Mouse (Mus musculus): ENCODE results near the gene Ssx2ip. TPM values are rescaled to one million over a fixed set of nuclear protein-coding genes. Genes with fewer than 3 reads are reported as not detected.
"Not testable (repeated sequence)": the region's sequence is repeated elsewhere in the genome, so short reads cannot be mapped to it uniquely, and the experiment has no call there.

Ssx2ip gene
- total and polyA plus RNA-seq, 2 experiments from 2014 or later, result 19.4 to 26.3 TPM

GRCm38 (mm10) chr3:146423710-146424109 is 19.3 kb downstream of the Ssx2ip start:
- H3K36me3 ChIP-seq (ENCODE audit: insufficient read depth, low read length), result peaks cover 42% of the 10 kb centered on the region
- ATAC-seq (ENCODE audit: low FRiP score), result no peak
- WGBS, result 83% methylated on average over 7 of the region's 7 CpGs
- no peak overlapping the region for H3K9ac ChIP-seq (replicated peaks; ENCODE audit: low read length, poor library complexity, severe bottlenecking)
- no peak for DNase-seq (ENCODE audit: low spot score)
- H3K4me2 ChIP-seq (ENCODE audit: low read depth, low read length, poor library complexity, severe bottlenecking), result no peak overlapping the region
- peak; percentile 50 for TF ChIP-seq CTCF (IDR thresholded peaks at IDR 0.05)
- no peaks in the 10 kb centered on the region for H3K27me3 ChIP-seq (ENCODE audit: insufficient read depth, low read length)
- H3K27ac ChIP-seq (ENCODE audit: low read depth, low read length), result no peak overlapping the region
- H3K9me3 ChIP-seq (ENCODE audit: low read length), result no peaks in the 10 kb centered on the region
- no peak overlapping the region for H3K4me3 ChIP-seq (ENCODE audit: low read depth, low read length)
- H3K4me1 ChIP-seq (ENCODE audit: insufficient read depth, low read length), result no peaks in the 10 kb centered on the region

- no peak overlapping the region for H3K4me2 ChIP-seq (ENCODE audit: low read depth, low read length, poor library complexity, severe bottlenecking)
- ATAC-seq (ENCODE audit: low FRiP score), result no peak
- no peaks in the 10 kb centered on the region for H3K27me3 ChIP-seq (ENCODE audit: insufficient read depth, low read length)
- H3K9ac ChIP-seq (replicated peaks; ENCODE audit: low read length, poor library complexity, severe bottlenecking), result no peak overlapping the region
- no peaks in the 10 kb centered on the region for H3K9me3 ChIP-seq (ENCODE audit: low read length)
- no peak for TF ChIP-seq CTCF (IDR thresholded peaks at IDR 0.05)
- no peaks in the 10 kb centered on the region for H3K4me1 ChIP-seq (ENCODE audit: insufficient read depth, low read length)
- H3K36me3 ChIP-seq (ENCODE audit: insufficient read depth, low read length), result peaks cover 40% of the 10 kb centered on the region
- 70% methylated on average over 7 of the region's 7 CpGs for WGBS
- H3K4me3 ChIP-seq (ENCODE audit: low read depth, low read length), result no peak overlapping the region
- H3K27ac ChIP-seq (ENCODE audit: low read depth, low read length), result no peak overlapping the region
- no peak for DNase-seq (ENCODE audit: low spot score)
Measured at GRCm38 (mm10) chr3:146424306-146424900, 20.0 kb downstream of the Ssx2ip start.

- Histone ChIP-seq H3K36me3 (ENCODE audit: insufficient read depth, low read length) (peaks cover 31% of the 10 kb centered on the region), H3K27me3 (ENCODE audit: insufficient read depth, low read length) (no peaks in the 10 kb centered on the region), H3K4me1 (ENCODE audit: insufficient read depth, low read length) (no peaks in the 10 kb centered on the region), H3K9me3 (ENCODE audit: low read length) (no peaks in the 10 kb centered on the region), H3K4me2 (ENCODE audit: low read depth, low read length, poor library complexity, severe bottlenecking) (no peak overlapping the region), H3K9ac (replicated peaks; ENCODE audit: low read length, poor library complexity, severe bottlenecking) (no peak overlapping the region), H3K27ac (ENCODE audit: low read depth, low read length) (no peak overlapping the region), H3K4me3 (ENCODE audit: low read depth, low read length) (no peak overlapping the region)
- DNase-seq (ENCODE audit: low spot score) (no peak), ATAC-seq (ENCODE audit: low FRiP score) (no peak)
- WGBS, result 81% methylated on average over 7 of the region's 7 CpGs
- no peak for TF ChIP-seq CTCF (IDR thresholded peaks at IDR 0.05)
Measured at GRCm38 (mm10) chr3:146425902-146426301, 21.5 kb downstream of the Ssx2ip start.

- peaks cover 33% of the 10 kb centered on the region for H3K36me3 ChIP-seq (ENCODE audit: insufficient read depth, low read length)
Measured at GRCm38 (mm10) chr3:146426489-146426888, 22.0 kb downstream of the Ssx2ip start.

GRCm38 (mm10) chr3:146433063-146433462 is 28.6 kb downstream of the Ssx2ip start:
- ATAC-seq (ENCODE audit: low FRiP score); DNase-seq (ENCODE audit: low spot score); H3K4me3 ChIP-seq (ENCODE audit: low read depth, low read length); H3K4me1 ChIP-seq (ENCODE audit: insufficient read depth, low read length); H3K9ac ChIP-seq (replicated peaks; ENCODE audit: low read length, poor library complexity, severe bottlenecking); H3K27ac ChIP-seq (ENCODE audit: low read depth, low read length); H3K4me2 ChIP-seq (ENCODE audit: low read depth, low read length, poor library complexity, severe bottlenecking); H3K27me3 ChIP-seq (ENCODE audit: insufficient read depth, low read length); H3K9me3 ChIP-seq (ENCODE audit: low read length): not testable (repeated sequence)
- WGBS, result 87% methylated on average over 11 of the region's 11 CpGs
- H3K36me3 ChIP-seq (ENCODE audit: insufficient read depth, low read length), result peaks cover 48% of the 10 kb centered on the region

More at GRCm38 (mm10) chr3:146426489-146426888, 22.0 kb downstream of the Ssx2ip start:
- Histone ChIP-seq H3K4me1 (ENCODE audit: insufficient read depth, low read length) (no peaks in the 10 kb centered on the region), H3K27me3 (ENCODE audit: insufficient read depth, low read length) (no peaks in the 10 kb centered on the region), H3K4me2 (ENCODE audit: low read depth, low read length, poor library complexity, severe bottlenecking) (no peak overlapping the region), H3K9ac (replicated peaks; ENCODE audit: low read length, poor library complexity, severe bottlenecking) (no peak overlapping the region), H3K9me3 (ENCODE audit: low read length) (no peaks in the 10 kb centered on the region), H3K27ac (ENCODE audit: low read depth, low read length) (no peak overlapping the region), H3K4me3 (ENCODE audit: low read depth, low read length) (no peak overlapping the region)
- WGBS, result 77% methylated on average over 8 of the region's 8 CpGs
- no peak for TF ChIP-seq CTCF (IDR thresholded peaks at IDR 0.05)
- no peak for ATAC-seq (ENCODE audit: low FRiP score)
- DNase-seq (ENCODE audit: low spot score), result peak; percentile 42

GRCm38 (mm10) chr3:146433681-146434350 is 29.4 kb downstream of the Ssx2ip start:
- no peak for TF ChIP-seq CTCF (IDR thresholded peaks at IDR 0.05)
- Histone ChIP-seq H3K9ac (replicated peaks; ENCODE audit: low read length, poor library complexity, severe bottlenecking) (no peak overlapping the region), H3K4me3 (ENCODE audit: low read depth, low read length) (no peak overlapping the region), H3K36me3 (ENCODE audit: insufficient read depth, low read length) (peaks cover 49% of the 10 kb centered on the region), H3K4me1 (ENCODE audit: insufficient read depth, low read length) (no peaks in the 10 kb centered on the region), H3K4me2 (ENCODE audit: low read depth, low read length, poor library complexity, severe bottlenecking) (no peak overlapping the region), H3K9me3 (ENCODE audit: low read length) (no peaks in the 10 kb centered on the region), H3K27me3 (ENCODE audit: insufficient read depth, low read length) (no peaks in the 10 kb centered on the region), H3K27ac (ENCODE audit: low read depth, low read length) (no peak overlapping the region)
- DNase-seq (ENCODE audit: low spot score), result no peak
- ATAC-seq (ENCODE audit: low FRiP score), result peak; percentile 47; the same call in 1 of the 2 replicates
- WGBS, result 93% methylated on average over 14 of the region's 14 CpGs
